Mouse (Mus musculus): Measurements from ENCODE around the gene Pou2f1. TPM values are rescaled to one million over a fixed set of nuclear protein-coding genes. Genes with fewer than 3 reads are reported as not detected.
A peak's percentile ranks its signal among the peaks of the same experiment; 100 is the strongest.

Pou2f1 gene
- polyA plus RNA-seq (2012; rRNA removed): 10.8 and 11.8 TPM in 2 replicates

GRCm38 (mm10) chr1:166002520-166003155 lies at the start of gene Pou2f1:
Gene Pou2f1, minus strand, starts transcription at chr1:166002678.
- 1% methylated on average over 52 of the region's 61 CpGs for WGBS

GRCm38 (mm10) chr1:166049046-166049827 lies 46.8 kb upstream of the Pou2f1 start:
- TF ChIP-seq POLR2A (IDR thresholded peaks at IDR 0.05; ENCODE audit: low read depth, low read length) (no peak), CTCF (conservative IDR thresholded peaks at IDR 0.05; ENCODE audit: insufficient read depth, insufficient read length, low read depth, low read length) (no peak)
- H3K4me3 ChIP-seq (ENCODE audit: insufficient read depth, low read depth, low read length): no peak overlapping the region

More at GRCm38 (mm10) chr1:166002520-166003155, at the start of gene Pou2f1:
- Histone ChIP-seq H3K27ac (ENCODE audit: insufficient read depth, low read depth, low read length) (peak within 1 kb of the TSS; percentile 95), H3K36me3 (ENCODE audit: control insufficient read depth, insufficient read depth, low read length) (no peaks in the 10 kb centered on the region), H3K27me3 (replicated peaks; ENCODE audit: control insufficient read depth, insufficient read depth, low read length) (no peaks in the 10 kb centered on the region), H3K4me3 (ENCODE audit: insufficient read depth, low read depth, low read length) (peak within 1 kb of the TSS; percentile 96), H3K4me1 (ENCODE audit: control insufficient read depth, insufficient read depth, low read length) (peaks cover 7% of the 10 kb centered on the region)
- peak; percentile 98 for DNase-seq
- TF ChIP-seq CTCF (conservative IDR thresholded peaks at IDR 0.05; ENCODE audit: insufficient read depth, insufficient read length, low read depth, low read length) (peak; percentile 55), POLR2A (IDR thresholded peaks at IDR 0.05; ENCODE audit: low read depth, low read length) (peak; percentile 35)

GRCm38 (mm10) chr1:166048230-166048911 lies 45.9 kb upstream of the Pou2f1 start:
- Histone ChIP-seq H3K4me1 (ENCODE audit: control insufficient read depth, insufficient read depth, low read length) (peaks cover 3% of the 10 kb centered on the region; the same call in 1 of the 2 replicates), H3K27ac (ENCODE audit: insufficient read depth, low read depth, low read length) (no peak overlapping the region), H3K36me3 (ENCODE audit: control insufficient read depth, insufficient read depth, low read length) (no peaks in the 10 kb centered on the region), H3K27me3 (replicated peaks; ENCODE audit: control insufficient read depth, insufficient read depth, low read length) (no peaks in the 10 kb centered on the region), H3K4me3 (ENCODE audit: insufficient read depth, low read depth, low read length) (peak overlapping the region; percentile 30)
- DNase-seq: peak; percentile 2
- TF ChIP-seq CTCF (conservative IDR thresholded peaks at IDR 0.05; ENCODE audit: insufficient read depth, insufficient read length, low read depth, low read length): no peak
- TF ChIP-seq POLR2A (IDR thresholded peaks at IDR 0.05; ENCODE audit: low read depth, low read length): no peak
- under 1% methylated on average over 23 of the region's 23 CpGs for WGBS

More at GRCm38 (mm10) chr1:166049046-166049827, 46.8 kb upstream of the Pou2f1 start:
- Histone ChIP-seq H3K27me3 (replicated peaks; ENCODE audit: control insufficient read depth, insufficient read depth, low read length) (no peaks in the 10 kb centered on the region), H3K27ac (ENCODE audit: insufficient read depth, low read depth, low read length) (no peak overlapping the region), H3K36me3 (ENCODE audit: control insufficient read depth, insufficient read depth, low read length) (no peaks in the 10 kb centered on the region), H3K4me1 (ENCODE audit: control insufficient read depth, insufficient read depth, low read length) (peaks cover 3% of the 10 kb centered on the region; the same call in 1 of the 2 replicates)
- DNase-seq: no peak
- whole genome bisulfite sequencing: 33% methylated on average over 11 of the region's 11 CpGs

GRCm38 (mm10) chr1:166047505-166048170 lies 45.2 kb upstream of the Pou2f1 start:
- H3K27me3 ChIP-seq (replicated peaks; ENCODE audit: control insufficient read depth, insufficient read depth, low read length): no peaks in the 10 kb centered on the region
- DNase-seq: peak; percentile 2
- TF ChIP-seq POLR2A (IDR thresholded peaks at IDR 0.05; ENCODE audit: low read depth, low read length) (no peak), CTCF (conservative IDR thresholded peaks at IDR 0.05; ENCODE audit: insufficient read depth, insufficient read length, low read depth, low read length) (no peak)
- peak overlapping the region; percentile 30 for H3K4me3 ChIP-seq (ENCODE audit: insufficient read depth, low read depth, low read length)
- whole genome bisulfite sequencing: 12% methylated on average over 25 of the region's 25 CpGs
- H3K36me3 ChIP-seq (ENCODE audit: control insufficient read depth, insufficient read depth, low read length): no peaks in the 10 kb centered on the region
- peaks cover 3% of the 10 kb centered on the region; the same call in 1 of the 2 replicates for H3K4me1 ChIP-seq (ENCODE audit: control insufficient read depth, insufficient read depth, low read length)
- no peak overlapping the region for H3K27ac ChIP-seq (ENCODE audit: insufficient read depth, low read depth, low read length)

GRCm38 (mm10) chr1:166045894-166046197 lies 43.4 kb upstream of the Pou2f1 start:
- Histone ChIP-seq H3K27ac (ENCODE audit: insufficient read depth, low read depth, low read length) (no peak overlapping the region), H3K27me3 (replicated peaks; ENCODE audit: control insufficient read depth, insufficient read depth, low read length) (no peaks in the 10 kb centered on the region; the same call in 1 of the 2 replicates), H3K4me3 (ENCODE audit: insufficient read depth, low read depth, low read length) (no peak overlapping the region), H3K36me3 (ENCODE audit: control insufficient read depth, insufficient read depth, low read length) (no peaks in the 10 kb centered on the region), H3K4me1 (ENCODE audit: control insufficient read depth, insufficient read depth, low read length) (peaks cover 3% of the 10 kb centered on the region; the same call in 1 of the 2 replicates)
- no peak for DNase-seq
- 85% methylated on average over 4 of the region's 4 CpGs for WGBS
- TF ChIP-seq POLR2A (IDR thresholded peaks at IDR 0.05; ENCODE audit: low read depth, low read length): no peak

GRCm38 (mm10) chr1:166045060-166045893 lies 42.8 kb upstream of the Pou2f1 start:
- no peak for DNase-seq
- Histone ChIP-seq H3K4me3 (ENCODE audit: insufficient read depth, low read depth, low read length) (no peak overlapping the region), H3K27me3 (replicated peaks; ENCODE audit: control insufficient read depth, insufficient read depth, low read length) (no peaks in the 10 kb centered on the region; the same call in 1 of the 2 replicates), H3K36me3 (ENCODE audit: control insufficient read depth, insufficient read depth, low read length) (no peaks in the 10 kb centered on the region), H3K27ac (ENCODE audit: insufficient read depth, low read depth, low read length) (no peak overlapping the region), H3K4me1 (ENCODE audit: control insufficient read depth, insufficient read depth, low read length) (peaks cover 3% of the 10 kb centered on the region; the same call in 1 of the 2 replicates)
- WGBS: 71% methylated on average over 14 of the region's 14 CpGs
- no peak for TF ChIP-seq POLR2A (IDR thresholded peaks at IDR 0.05; ENCODE audit: low read depth, low read length)
- no peak for TF ChIP-seq CTCF (conservative IDR thresholded peaks at IDR 0.05; ENCODE audit: insufficient read depth, insufficient read length, low read depth, low read length)
